Mouse (Mus musculus): Measurements from ENCODE around the gene Lancl3. TPM values are rescaled to one million over a fixed set of nuclear protein-coding genes. Genes with fewer than 3 reads are reported as not detected.
A peak's percentile ranks its signal among the peaks of the same experiment; 100 is the strongest.

Gene Lancl3
- polyA plus RNA-seq, 2 experiments, result 0.08 to 0.13 TPM

GRCm38 (mm10) chrX:9256766-9257165 lies 57.1 kb downstream of the Lancl3 start, which contains the start of gene Gm14862:
Gene Gm14862, minus strand, starts transcription at chrX:9256899.
- peak in 2 of 3 experiments; percentile 52 to 59 for DNase-seq (ENCODE audit: low read depth in 3 of 3, low spot score in 3 of 3)
- Histone ChIP-seq H3K36me3 (replicated peaks; ENCODE audit: control insufficient read depth, insufficient read depth, low read depth) (no peaks in the 10 kb centered on the region), H3K4me3 (ENCODE audit: insufficient read depth in 1 of 2, low read depth in 2 of 2, low read length in 2 of 2) (peak within 1 kb of the TSS; percentile 57 to 79), H3K4me2 (ENCODE audit: low read depth) (peak within 1 kb of the TSS; percentile 64), H3K27ac (peak within 1 kb of the TSS; percentile 81), H3K27me3 (ENCODE audit: control insufficient read depth, insufficient read depth, low read length) (no peaks in the 10 kb centered on the region), H3K9me3 (ENCODE audit: control insufficient read depth, low read length) (no peaks in the 10 kb centered on the region), H3K9ac (replicated peaks) (peak within 1 kb of the TSS; percentile 66), H3K4me1 (replicated peaks; ENCODE audit: control insufficient read depth in 2 of 2, insufficient read depth in 2 of 2, low read length in 1 of 2) (peaks cover 18 to 20% of the 10 kb centered on the region in 2 experiments)
- 45% methylated on average over 5 of the region's 5 CpGs for WGBS (ENCODE audit: insufficient replicate concordance)
- peak; percentile 85 for TF ChIP-seq EP300 (IDR thresholded peaks at IDR 0.05; ENCODE audit: low read depth)
- TF ChIP-seq CTCF (IDR thresholded peaks at IDR 0.05; ENCODE audit: low read depth), result no peak
- peak; percentile 84 for ATAC-seq (ENCODE audit: insufficient read depth)

GRCm38 (mm10) chrX:9257831-9258230 lies 58.1 kb downstream of the Lancl3 start:
- H3K4me2 ChIP-seq (ENCODE audit: low read depth), result peak overlapping the region; percentile 64
- DNase-seq (ENCODE audit: low read depth in 3 of 3, low spot score in 3 of 3) (no peak), ATAC-seq (ENCODE audit: insufficient read depth) (no peak)
- 49% methylated on average over 7 of the region's 7 CpGs for WGBS (ENCODE audit: insufficient replicate concordance)
- peaks cover 18 to 20% of the 10 kb centered on the region in 2 experiments for H3K4me1 ChIP-seq (replicated peaks; ENCODE audit: control insufficient read depth in 2 of 2, insufficient read depth in 2 of 2, low read length in 1 of 2)
- no peaks in the 10 kb centered on the region for H3K9me3 ChIP-seq (ENCODE audit: control insufficient read depth, low read length)
- no peak overlapping the region for H3K4me3 ChIP-seq (ENCODE audit: insufficient read depth in 1 of 2, low read depth in 2 of 2, low read length in 2 of 2)
- H3K36me3 ChIP-seq (replicated peaks; ENCODE audit: control insufficient read depth, insufficient read depth, low read depth), result no peaks in the 10 kb centered on the region
- H3K27me3 ChIP-seq (ENCODE audit: control insufficient read depth, insufficient read depth, low read length), result no peaks in the 10 kb centered on the region
- H3K9ac ChIP-seq (replicated peaks), result no peak overlapping the region
- peak overlapping the region; percentile 81; the same call in 1 of the 2 replicates for H3K27ac ChIP-seq
- TF ChIP-seq EP300 (IDR thresholded peaks at IDR 0.05; ENCODE audit: low read depth) (peak; percentile 18; the same call in 1 of the 2 replicates), CTCF (IDR thresholded peaks at IDR 0.05; ENCODE audit: low read depth) (no peak)

GRCm38 (mm10) chrX:9259267-9259666 lies 59.6 kb downstream of the Lancl3 start:
- Histone ChIP-seq H3K4me3 (ENCODE audit: insufficient read depth in 1 of 2, low read depth in 2 of 2, low read length in 2 of 2) (no peak overlapping the region), H3K4me1 (replicated peaks; ENCODE audit: control insufficient read depth in 2 of 2, insufficient read depth in 2 of 2, low read length in 1 of 2) (peaks cover 15% of the 10 kb centered on the region in 2 experiments), H3K9me3 (ENCODE audit: control insufficient read depth, low read length) (no peaks in the 10 kb centered on the region), H3K27ac (no peak overlapping the region), H3K4me2 (ENCODE audit: low read depth) (no peak overlapping the region), H3K9ac (replicated peaks) (no peak overlapping the region), H3K27me3 (ENCODE audit: control insufficient read depth, insufficient read depth, low read length) (no peaks in the 10 kb centered on the region), H3K36me3 (replicated peaks; ENCODE audit: control insufficient read depth, insufficient read depth, low read depth) (no peaks in the 10 kb centered on the region)
- ATAC-seq (ENCODE audit: insufficient read depth) (no peak), DNase-seq (ENCODE audit: low read depth in 3 of 3, low spot score in 3 of 3) (no peak)
- WGBS (ENCODE audit: insufficient replicate concordance), result 72% methylated on average over 1 of the region's 1 CpGs
- no peak for TF ChIP-seq CTCF (IDR thresholded peaks at IDR 0.05; ENCODE audit: low read depth)
- no peak for TF ChIP-seq EP300 (IDR thresholded peaks at IDR 0.05; ENCODE audit: low read depth)

- H3K9ac ChIP-seq (replicated peaks), result peak overlapping the region; percentile 9; the same call in 1 of the 2 replicates
- H3K4me3 ChIP-seq (ENCODE audit: insufficient read depth in 1 of 2, low read depth in 2 of 2, low read length in 2 of 2), result no peak overlapping the region
- no peaks in the 10 kb centered on the region for H3K27me3 ChIP-seq (ENCODE audit: control insufficient read depth, insufficient read depth, low read length)
- 49% methylated on average over 3 of the region's 3 CpGs for WGBS (ENCODE audit: insufficient replicate concordance)
- peak overlapping the region; percentile 68 for H3K4me2 ChIP-seq (ENCODE audit: low read depth)
- H3K4me1 ChIP-seq (replicated peaks; ENCODE audit: control insufficient read depth in 2 of 2, insufficient read depth in 2 of 2, low read length in 1 of 2), result peaks cover 0 to 5% of the 10 kb centered on the region in 2 experiments; a peak in 1 of 4 replicates
- H3K9me3 ChIP-seq (ENCODE audit: control insufficient read depth, low read length), result no peaks in the 10 kb centered on the region
- ATAC-seq (ENCODE audit: insufficient read depth) (no peak), DNase-seq (ENCODE audit: low read depth in 3 of 3, low spot score in 3 of 3) (no peak)
- H3K27ac ChIP-seq, result no peak overlapping the region
- TF ChIP-seq CTCF (IDR thresholded peaks at IDR 0.05; ENCODE audit: low read depth), result no peak
- TF ChIP-seq EP300 (IDR thresholded peaks at IDR 0.05; ENCODE audit: low read depth), result no peak
- H3K36me3 ChIP-seq (replicated peaks; ENCODE audit: control insufficient read depth, insufficient read depth, low read depth), result no peaks in the 10 kb centered on the region
These were observed 71.4 kb downstream of the Lancl3 start for GRCm38 (mm10) chrX:9271112-9271511.

GRCm38 (mm10) chrX:9271947-9272459 lies 72.3 kb downstream of the Lancl3 start:
- peak overlapping the region; percentile 76 to 90 for H3K4me3 ChIP-seq (ENCODE audit: insufficient read depth in 1 of 2, low read depth in 2 of 2, low read length in 2 of 2)
- ATAC-seq (ENCODE audit: insufficient read depth) (peak; percentile 1; the same call in 1 of the 2 replicates), DNase-seq (ENCODE audit: low read depth in 3 of 3, low spot score in 3 of 3) (no peak)
- H3K36me3 ChIP-seq (replicated peaks; ENCODE audit: control insufficient read depth, insufficient read depth, low read depth), result no peaks in the 10 kb centered on the region
- H3K9me3 ChIP-seq (ENCODE audit: control insufficient read depth, low read length), result no peaks in the 10 kb centered on the region
- peak overlapping the region; percentile 81 for H3K27ac ChIP-seq
- peaks cover 0 to 5% of the 10 kb centered on the region in 2 experiments; a peak in 2 of 4 replicates for H3K4me1 ChIP-seq (replicated peaks; ENCODE audit: control insufficient read depth in 2 of 2, insufficient read depth in 2 of 2, low read length in 1 of 2)
- no peaks in the 10 kb centered on the region for H3K27me3 ChIP-seq (ENCODE audit: control insufficient read depth, insufficient read depth, low read length)
- peak overlapping the region; percentile 68 for H3K4me2 ChIP-seq (ENCODE audit: low read depth)
- WGBS (ENCODE audit: insufficient replicate concordance), result 13% methylated on average over 8 of the region's 8 CpGs
- peak overlapping the region; percentile 81 for H3K9ac ChIP-seq (replicated peaks)
- no peak for TF ChIP-seq CTCF (IDR thresholded peaks at IDR 0.05; ENCODE audit: low read depth)
- TF ChIP-seq EP300 (IDR thresholded peaks at IDR 0.05; ENCODE audit: low read depth), result no peak
